Mouse (Mus musculus) kidney, embryonic 15.5 days (tissue): ENCODE results near the gene Naa40. TPM values are rescaled to one million over a fixed set of nuclear protein-coding genes. Genes with fewer than 3 reads are reported as not detected.

Experiments
- ATAC-seq: fragments of 200-750 bp; cut with Nextera tagmentation; replicated peaks from 2 replicates; pipeline ENCODE4 v1.8.0; 2017; ENCODE audit warnings: moderate TSS enrichment; ENCODE audit not compliant: low FRiP score
- H3K27ac ChIP-seq: fragments of 300-500 bp; sonication (generic); 2 replicates; pipeline ENCODE4 v1.5.1; 2015; ENCODE audit warnings: mild to moderate bottlenecking, inconsistent platforms
- H3K27me3 ChIP-seq: fragments of 300-500 bp; sonication (generic); 2 replicates; pipeline ENCODE4 v1.6.1; 2015; ENCODE audit warnings: inconsistent platforms
- H3K36me3 ChIP-seq: fragments of 300-500 bp; sonication (generic); 2 replicates; pipeline ENCODE4 v1.6.1; 2015; ENCODE audit warnings: inconsistent platforms
- H3K4me1 ChIP-seq: fragments of 300-500 bp; sonication (generic); 2 replicates; pipeline ENCODE4 v1.6.1; 2015; ENCODE audit warnings: inconsistent platforms
- H3K4me2 ChIP-seq: fragments of 300-500 bp; sonication (generic); 2 replicates; pipeline ENCODE4 v1.6.1; 2015; ENCODE audit warnings: moderate library complexity, mild to moderate bottlenecking, inconsistent platforms
- H3K4me3 ChIP-seq: fragments of 300-500 bp; sonication (generic); replicated peaks from 2 replicates; pipeline ENCODE4 v1.5.1; 2015; ENCODE audit warnings: mild to moderate bottlenecking, inconsistent platforms
- H3K9ac ChIP-seq: fragments of 300-500 bp; sonication (generic); 2 replicates; pipeline ENCODE4 v1.6.1; 2015; ENCODE audit warnings: mild to moderate bottlenecking, inconsistent platforms
- H3K9me3 ChIP-seq: fragments of 300-500 bp; sonication (generic); replicated peaks from 2 replicates; pipeline ENCODE4 v1.6.1; 2016; ENCODE audit warnings: inconsistent platforms
- WGBS: fragments of 180-500 bp; shearing (Covaris S2); methylation state at CpG from one replicate; pipeline ENCODE4 v1.1.7; 2015; ENCODE audit warnings: mixed read lengths; 5-methylcytosine and 5-hydroxymethylcytosine counted together
- polyA plus RNA-seq: library from polyadenylated mRNA; unstranded; fragments of >200 nt; fragmentation: Nextera tagmentation; extraction: Ambion mirVana; gene quantifications from 2 replicates; pipeline ENCODE4 v1.2.1, GENCODE M21; 2015

The Naa40 gene
- polyA plus RNA-seq, 1 experiment from 2014 or later: 75.3 TPM

DNA sequence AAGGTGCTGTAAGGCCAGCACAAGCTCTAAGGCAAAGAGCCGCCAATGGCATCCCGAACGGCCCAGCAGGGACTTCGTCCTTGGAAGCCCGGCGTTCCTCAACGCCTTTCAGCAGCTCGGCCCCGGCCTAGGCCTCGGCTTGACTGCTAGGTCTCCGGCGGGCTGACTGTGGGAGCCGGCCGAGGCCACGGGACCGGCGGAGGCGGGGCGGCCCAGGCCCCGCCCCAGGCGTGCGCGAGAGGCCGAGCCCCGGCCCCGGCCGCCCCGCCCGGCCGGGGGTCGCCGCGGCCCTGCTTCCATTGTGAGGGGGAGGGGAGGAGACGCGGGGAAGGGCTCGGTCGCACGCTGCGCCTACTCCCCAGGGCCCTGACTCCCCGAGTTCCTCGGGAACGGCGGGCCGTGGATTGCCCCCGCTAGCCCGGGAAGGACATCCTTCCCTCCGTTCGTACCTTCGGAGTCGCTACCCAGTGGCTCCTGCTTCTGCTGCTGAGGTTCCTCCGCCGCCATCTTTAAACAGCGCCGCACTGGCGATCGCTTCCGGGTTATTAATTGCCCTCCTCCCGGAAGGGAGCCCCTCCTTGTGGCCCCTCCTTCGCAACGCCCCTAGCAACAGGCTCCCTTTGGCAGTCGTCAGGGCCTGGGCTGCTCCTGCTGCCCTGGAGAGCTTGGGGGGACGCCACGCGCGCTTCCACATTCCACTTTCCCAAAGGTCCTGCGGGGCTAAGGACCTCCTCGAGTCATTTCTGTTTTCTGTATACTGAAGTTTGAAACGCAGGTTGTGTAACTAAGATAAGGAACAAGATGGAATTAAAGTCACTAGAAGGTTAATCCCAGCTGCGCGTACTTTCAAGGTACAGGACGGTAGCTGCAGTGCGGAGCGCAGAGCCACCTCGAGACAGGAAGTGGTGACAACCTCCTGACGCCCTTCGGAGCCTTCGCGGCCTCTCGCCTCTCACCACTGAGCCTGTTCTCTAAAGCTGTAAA, 34.9 kb downstream of the Naa40 start, which contains the start of gene Otub1:
Gene Otub1, minus strand, starts transcription at position 564 of the 984 bp plus-strand sequence.
- peak within 1 kb of the TSS; percentile 88 for H3K9ac ChIP-seq
- under 1% methylated on average over 79 of the region's 79 CpGs for WGBS
- peaks cover 45% of the 10 kb centered on the region for H3K36me3 ChIP-seq
- peaks cover 36% of the 10 kb centered on the region for H3K4me1 ChIP-seq
- no peaks in the 10 kb centered on the region for H3K9me3 ChIP-seq
- H3K27ac ChIP-seq: peak within 1 kb of the TSS; percentile 99
- ATAC-seq: peak; percentile 97
- peak within 1 kb of the TSS; percentile 80 for H3K4me3 ChIP-seq
- peak within 1 kb of the TSS; percentile 66 for H3K4me2 ChIP-seq
- no peaks in the 10 kb centered on the region for H3K27me3 ChIP-seq

DNA sequence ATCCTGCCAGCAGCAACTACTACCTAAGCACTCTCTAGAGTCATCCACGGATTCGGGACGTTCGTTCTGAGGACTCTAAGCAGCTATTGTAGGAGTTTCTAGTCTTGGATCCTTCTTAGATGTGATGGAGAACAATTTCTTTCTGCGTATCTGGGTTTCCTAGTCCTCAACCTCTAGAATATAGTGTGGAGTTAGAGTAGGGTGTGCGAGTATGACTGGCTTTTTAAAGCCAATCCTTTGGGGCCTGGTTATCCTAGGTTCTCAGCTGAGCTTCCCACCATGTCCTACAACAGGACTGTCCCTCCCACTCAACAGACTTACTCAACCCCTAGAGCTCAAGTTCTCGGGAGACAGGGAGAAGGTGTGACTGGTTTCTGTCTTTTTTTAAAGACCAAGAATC, 35.7 kb downstream of the Naa40 start:
- H3K9me3 ChIP-seq: no peaks in the 10 kb centered on the region
- peak overlapping the region; percentile 66 for H3K4me2 ChIP-seq
- no peak for ATAC-seq
- no peaks in the 10 kb centered on the region for H3K27me3 ChIP-seq
- H3K4me1 ChIP-seq: peaks cover 36% of the 10 kb centered on the region
- H3K4me3 ChIP-seq: peak overlapping the region; percentile 80
- H3K9ac ChIP-seq: peak overlapping the region; percentile 88
- peak overlapping the region; percentile 99 for H3K27ac ChIP-seq
- H3K36me3 ChIP-seq: peaks cover 48% of the 10 kb centered on the region
- WGBS: 23% methylated on average over 7 of the region's 7 CpGs

DNA sequence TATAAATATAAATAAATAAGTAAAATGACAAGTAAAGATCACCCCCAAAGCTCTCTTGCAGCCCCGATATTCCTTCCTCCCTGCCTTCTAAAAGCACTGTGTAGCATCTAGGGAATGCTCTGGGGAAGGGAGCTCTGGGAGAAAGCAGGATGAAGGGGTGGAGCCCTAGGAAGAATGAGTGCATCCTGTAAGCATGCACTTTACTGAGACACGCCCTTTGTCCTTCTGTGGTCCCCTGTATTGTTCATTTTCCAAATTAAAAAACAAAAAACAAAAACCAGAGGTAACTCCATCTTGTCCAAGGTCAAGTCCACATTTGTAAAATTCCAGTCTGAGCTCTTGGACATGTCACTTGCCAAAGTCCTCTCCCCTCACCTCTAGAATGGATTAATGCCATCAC, 36.1 kb downstream of the Naa40 start:
- peaks cover 49% of the 10 kb centered on the region for H3K36me3 ChIP-seq
- peak overlapping the region; percentile 99 for H3K27ac ChIP-seq

DNA sequence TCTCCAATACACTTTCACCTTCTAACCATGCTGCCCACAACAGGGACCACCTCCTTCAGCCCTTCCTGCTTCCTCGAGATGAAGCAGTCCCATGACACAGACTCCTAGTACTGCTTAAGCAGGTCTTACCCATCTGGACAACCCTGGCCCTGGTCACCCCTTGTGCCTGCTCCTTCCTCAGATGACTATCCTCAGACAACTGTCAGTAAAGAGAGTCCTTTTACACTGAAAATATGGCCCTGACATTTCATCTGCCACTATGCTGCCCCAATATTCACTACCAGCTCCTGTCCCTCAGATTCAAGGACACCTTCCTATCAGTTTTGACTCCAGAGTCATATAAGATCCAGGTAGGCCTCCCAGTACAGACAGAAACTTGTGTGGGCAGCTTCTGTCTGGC, 40.6 kb downstream of the Naa40 start:
- Histone ChIP-seq H3K4me1 (peaks cover 58% of the 10 kb centered on the region), H3K4me2 (no peak overlapping the region), H3K9me3 (no peaks in the 10 kb centered on the region), H3K27ac (no peak overlapping the region), H3K4me3 (no peak overlapping the region), H3K9ac (no peak overlapping the region), H3K27me3 (no peaks in the 10 kb centered on the region), H3K36me3 (peaks cover 71% of the 10 kb centered on the region)
- no peak for ATAC-seq
- WGBS: 57% methylated on average over 1 of the region's 1 CpGs

More for the DNA sequence above, 36.1 kb downstream of the Naa40 start:
- Histone ChIP-seq H3K9me3 (no peaks in the 10 kb centered on the region), H3K27me3 (no peaks in the 10 kb centered on the region), H3K4me1 (peaks cover 36% of the 10 kb centered on the region), H3K9ac (peak overlapping the region; percentile 88), H3K4me3 (peak overlapping the region; percentile 80), H3K4me2 (peak overlapping the region; percentile 66)
- 55% methylated on average over 2 of the region's 2 CpGs for WGBS
- no peak for ATAC-seq

DNA sequence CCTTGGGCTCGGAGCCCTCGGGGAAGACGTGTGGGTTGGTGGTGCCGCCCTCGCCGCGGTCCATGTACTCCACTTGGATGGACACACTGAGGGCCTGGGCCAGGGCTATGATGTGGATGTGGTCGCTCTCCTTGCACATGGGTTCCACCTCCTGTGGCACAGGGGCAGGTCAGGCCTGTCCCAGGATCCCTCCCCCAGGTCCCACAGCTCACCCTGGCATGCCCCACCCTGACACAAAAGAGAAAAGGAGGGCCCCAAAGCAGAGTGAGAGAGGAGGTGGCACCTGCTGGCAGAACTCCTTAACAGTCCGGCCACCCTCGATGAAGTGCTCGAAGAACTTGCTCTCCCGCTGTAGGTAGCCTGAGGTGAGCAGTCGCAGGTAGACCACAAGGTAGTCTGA, 41.9 kb downstream of the Naa40 start:
- H3K4me1 ChIP-seq: peaks cover 44% of the 10 kb centered on the region
- 87% methylated on average over 13 of the region's 13 CpGs for WGBS
- no peak overlapping the region for H3K27ac ChIP-seq
- H3K4me2 ChIP-seq: no peak overlapping the region
- H3K9me3 ChIP-seq: no peaks in the 10 kb centered on the region
- H3K4me3 ChIP-seq: no peak overlapping the region
- no peak overlapping the region for H3K9ac ChIP-seq
- H3K36me3 ChIP-seq: peaks cover 66% of the 10 kb centered on the region
- H3K27me3 ChIP-seq: peaks cover 3% of the 10 kb centered on the region; the same call in 1 of the 2 replicates
- ATAC-seq: no peak

DNA sequence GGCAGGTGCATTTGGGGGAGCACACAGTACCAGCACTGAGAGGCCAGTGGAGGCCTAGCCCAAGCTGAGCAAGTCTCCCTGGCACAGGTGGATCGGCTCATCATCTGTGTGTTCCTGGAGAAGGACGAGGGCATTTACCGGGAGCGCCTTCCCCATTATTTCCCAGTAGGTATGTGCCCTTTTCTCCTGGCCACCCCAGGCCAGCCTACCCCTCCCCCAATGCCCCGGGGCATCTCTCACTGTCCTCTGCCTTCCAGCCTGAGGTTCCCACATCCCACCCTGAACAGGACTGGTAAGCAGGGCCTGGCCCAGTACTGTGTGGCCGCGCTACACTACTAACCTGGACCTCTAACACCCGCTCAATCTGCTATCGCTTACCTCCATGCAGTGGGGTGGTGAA, 43.5 kb downstream of the Naa40 start:
- 85% methylated on average over 9 of the region's 9 CpGs for WGBS
- peak; percentile 17; the same call in 1 of the 2 replicates for ATAC-seq
- Histone ChIP-seq H3K36me3 (peaks cover 50% of the 10 kb centered on the region), H3K4me1 (peaks cover 38% of the 10 kb centered on the region), H3K27ac (no peak overlapping the region), H3K9me3 (no peaks in the 10 kb centered on the region), H3K4me2 (no peak overlapping the region), H3K4me3 (no peak overlapping the region), H3K27me3 (peaks cover 7% of the 10 kb centered on the region; the same call in 1 of the 2 replicates), H3K9ac (no peak overlapping the region)

DNA sequence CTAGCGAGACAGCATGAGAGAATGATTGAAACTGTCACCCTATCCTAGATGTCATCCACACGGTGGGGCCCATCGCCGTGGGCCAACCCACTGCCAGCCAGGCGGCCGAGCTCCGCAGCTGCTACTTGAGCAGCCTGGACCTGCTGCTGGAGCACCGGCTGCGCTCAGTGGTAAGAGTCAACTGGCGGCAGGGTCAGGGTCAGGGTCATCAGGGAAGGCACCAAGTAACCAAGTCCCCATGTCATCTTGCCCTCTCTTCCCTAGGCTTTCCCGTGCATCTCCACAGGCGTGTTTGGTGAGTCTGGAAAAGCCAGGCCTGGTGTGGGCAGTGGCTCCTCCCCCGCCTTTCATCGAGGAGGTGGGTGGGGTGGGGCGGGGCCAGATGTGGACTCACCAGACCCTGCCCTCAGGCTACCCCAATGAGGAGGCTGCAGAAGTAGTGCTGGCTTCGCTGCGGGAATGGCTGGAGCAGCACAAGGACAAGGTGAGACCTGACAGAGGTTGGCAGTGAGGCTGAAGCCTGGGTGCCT, 44.2 kb downstream of the Naa40 start:
- Histone ChIP-seq H3K4me1 (peaks cover 44% of the 10 kb centered on the region), H3K9ac (no peak overlapping the region), H3K9me3 (no peaks in the 10 kb centered on the region), H3K36me3 (peaks cover 46% of the 10 kb centered on the region), H3K27ac (peak overlapping the region; percentile 29; the same call in 1 of the 2 replicates), H3K4me2 (no peak overlapping the region), H3K27me3 (peaks cover 12% of the 10 kb centered on the region), H3K4me3 (no peak overlapping the region)
- peak; percentile 47 for ATAC-seq
- 15% methylated on average over 17 of the region's 17 CpGs for WGBS

DNA sequence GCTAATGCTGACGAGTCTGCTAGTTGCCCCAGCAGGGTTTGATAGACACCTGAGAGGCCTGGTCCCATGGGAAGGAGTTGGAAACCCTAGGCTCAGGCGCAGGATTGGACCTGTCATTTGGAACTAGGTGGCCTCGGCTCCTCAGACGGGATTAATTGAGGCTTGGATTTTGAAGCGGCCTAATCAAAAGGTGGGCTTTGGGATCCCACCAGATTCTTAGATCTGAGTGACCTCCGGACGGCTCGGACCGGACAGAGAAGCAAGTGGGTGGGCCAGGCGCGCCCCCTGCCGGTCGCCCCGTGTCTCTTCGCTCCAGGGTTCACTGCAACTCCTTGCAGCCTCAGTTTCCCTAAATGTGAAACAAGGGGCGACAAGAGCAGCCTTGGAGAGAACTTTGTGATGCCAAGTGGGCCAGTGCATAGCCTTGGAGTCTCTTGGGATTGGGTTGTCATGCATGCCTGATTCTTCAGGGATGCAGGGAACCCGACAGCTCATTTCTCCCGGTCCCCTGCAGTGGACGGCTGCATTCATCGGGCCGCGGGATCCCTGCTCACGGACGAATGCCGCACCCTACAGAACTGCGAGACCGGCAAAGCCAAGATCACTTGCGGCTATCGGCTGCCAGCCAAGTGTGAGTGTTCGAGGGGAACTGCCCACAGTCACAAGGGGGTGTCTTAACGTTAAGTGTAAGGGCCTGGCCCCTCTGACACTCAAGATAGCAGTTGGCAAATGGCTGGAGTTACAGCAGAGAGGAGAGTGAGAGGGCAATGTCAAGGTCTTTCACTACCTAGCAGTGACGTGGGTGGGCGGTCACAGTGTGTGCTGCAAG, 44.9 kb downstream of the Naa40 start:
- 0 out of 2 replicates have a peak, but pooled peaks have one; percentile 13 for ATAC-seq
- no peak overlapping the region for H3K9ac ChIP-seq
- 14% methylated on average over 33 of the region's 33 CpGs for WGBS
- peaks cover 17% of the 10 kb centered on the region for H3K27me3 ChIP-seq
- no peak overlapping the region for H3K4me2 ChIP-seq
- H3K4me1 ChIP-seq: peaks cover 51% of the 10 kb centered on the region
- H3K27ac ChIP-seq: peak overlapping the region; percentile 29; the same call in 1 of the 2 replicates
- H3K4me3 ChIP-seq: no peak overlapping the region
- H3K36me3 ChIP-seq: peaks cover 39% of the 10 kb centered on the region
- no peaks in the 10 kb centered on the region for H3K9me3 ChIP-seq

DNA sequence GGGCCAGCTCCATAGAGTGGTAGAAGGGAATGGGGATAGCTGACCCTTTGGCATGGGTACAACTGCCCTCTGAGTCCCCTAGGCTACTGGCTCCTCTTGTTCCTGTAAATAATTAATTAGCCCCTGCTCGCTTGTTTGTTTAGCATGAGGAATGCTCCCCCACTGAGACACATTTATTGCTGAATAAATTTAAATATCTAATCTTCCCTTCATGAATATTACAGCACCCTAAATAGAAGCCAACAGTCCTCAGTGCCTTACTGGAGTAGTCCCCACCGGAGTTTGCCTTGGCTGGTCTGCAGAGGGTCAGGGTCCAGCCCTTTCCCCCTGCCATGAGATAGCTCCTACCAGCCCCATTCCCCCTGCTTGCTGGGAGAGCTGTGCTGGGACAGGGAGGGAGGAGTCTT, 48.4 kb downstream of the Naa40 start:
- no peaks in the 10 kb centered on the region for H3K9me3 ChIP-seq
- H3K27me3 ChIP-seq: peaks cover 44% of the 10 kb centered on the region
- no peak overlapping the region for H3K9ac ChIP-seq
- H3K4me3 ChIP-seq: no peak overlapping the region
- peaks cover 58% of the 10 kb centered on the region for H3K4me1 ChIP-seq
- H3K36me3 ChIP-seq: peaks cover 4% of the 10 kb centered on the region
- H3K27ac ChIP-seq: peak overlapping the region; percentile 89
- no peak for ATAC-seq
- peak overlapping the region; percentile 3; the same call in 1 of the 2 replicates for H3K4me2 ChIP-seq
- WGBS: 57% methylated on average over 2 of the region's 2 CpGs

DNA sequence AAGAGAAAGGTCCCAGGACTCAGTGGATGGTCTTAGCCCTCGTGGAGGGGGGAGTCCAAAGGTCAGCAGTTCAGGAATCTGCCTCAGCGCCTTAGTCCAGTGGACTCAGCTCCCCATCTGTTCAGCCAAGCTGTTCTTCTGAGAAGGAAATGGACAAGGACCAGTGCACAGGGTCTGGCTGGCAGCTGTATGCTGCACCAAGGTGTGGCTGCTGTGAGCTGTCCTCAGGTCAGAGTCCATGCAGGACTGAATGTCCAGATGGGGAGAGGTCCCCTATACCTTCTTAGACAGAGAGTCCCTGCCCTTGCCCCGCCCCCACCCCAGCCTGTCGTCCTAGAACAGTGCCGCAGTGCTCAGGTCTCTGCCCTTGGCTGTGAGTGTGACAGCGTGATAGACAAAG, 49.3 kb downstream of the Naa40 start:
- peaks cover 53% of the 10 kb centered on the region for H3K27me3 ChIP-seq
- H3K9ac ChIP-seq: no peak overlapping the region
- peak; percentile 77 for ATAC-seq
- no peak overlapping the region for H3K4me3 ChIP-seq
- no peaks in the 10 kb centered on the region for H3K9me3 ChIP-seq
- 34% methylated on average over 6 of the region's 6 CpGs for WGBS
- H3K27ac ChIP-seq: peak overlapping the region; percentile 89
- H3K36me3 ChIP-seq: no peaks in the 10 kb centered on the region
- peaks cover 58% of the 10 kb centered on the region for H3K4me1 ChIP-seq
- no peak overlapping the region for H3K4me2 ChIP-seq

DNA sequence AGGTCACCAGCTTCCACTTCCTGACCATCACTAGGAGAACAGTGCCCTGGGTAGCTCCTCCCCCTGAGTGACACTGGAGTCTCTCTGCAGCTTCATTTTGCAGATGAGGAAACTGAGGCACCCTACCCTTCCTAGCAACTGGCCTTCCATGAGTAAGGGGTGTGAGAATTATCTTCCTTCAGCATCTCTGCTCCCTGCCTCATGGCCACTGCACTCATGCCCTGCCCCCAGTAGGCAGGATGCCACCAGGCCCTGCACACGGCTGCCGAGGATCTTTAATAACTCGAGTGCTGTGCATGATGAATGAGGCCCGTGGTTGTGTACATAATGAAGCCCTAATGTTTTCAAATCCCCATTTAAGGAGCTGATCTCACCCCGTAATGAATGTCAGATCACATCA, 50.0 kb downstream of the Naa40 start:
- Histone ChIP-seq H3K4me1 (peaks cover 58% of the 10 kb centered on the region), H3K9ac (no peak overlapping the region), H3K27ac (peak overlapping the region; percentile 89), H3K9me3 (no peaks in the 10 kb centered on the region), H3K4me3 (no peak overlapping the region), H3K4me2 (no peak overlapping the region), H3K27me3 (peaks cover 59% of the 10 kb centered on the region), H3K36me3 (no peaks in the 10 kb centered on the region)
- 65% methylated on average over 5 of the region's 5 CpGs for WGBS
- ATAC-seq: no peak
